Mouse (Mus musculus): ENCODE results near the gene Morc2a. TPM values are rescaled to one million over a fixed set of nuclear protein-coding genes. Genes with fewer than 3 reads are reported as not detected.
A peak's percentile ranks its signal among the peaks of the same experiment; 100 is the strongest.

Gene Morc2a
- polyA plus RNA-seq, 1 experiment from 2014 or later = 24.8 TPM

GRCm38 (mm10) chr11:3686885-3687284 is 37.9 kb downstream of the Morc2a start:
- DNase-seq (ENCODE audit: low spot score) = no peak
- no peak overlapping the region for H3K9ac ChIP-seq (ENCODE audit: low read length)
- ATAC-seq (replicated peaks; ENCODE audit: low FRiP score, low TSS enrichment, low read depth) = no peak
- H3K27me3 ChIP-seq (replicated peaks; ENCODE audit: control insufficient read depth, insufficient read depth, low read length) = no peaks in the 10 kb centered on the region
- 87% methylated on average over 2 of the region's 2 CpGs for WGBS
- no peak overlapping the region for H3K4me2 ChIP-seq (ENCODE audit: low read length)
- no peak overlapping the region for H3K27ac ChIP-seq (ENCODE audit: low read depth)
- no peaks in the 10 kb centered on the region for H3K4me1 ChIP-seq (replicated peaks; ENCODE audit: control insufficient read depth, insufficient read depth, low read length)
- H3K9me3 ChIP-seq (ENCODE audit: control insufficient read depth, low read length) = no peaks in the 10 kb centered on the region
- H3K36me3 ChIP-seq (ENCODE audit: control insufficient read depth, insufficient read depth, low read length) = peaks cover 95% of the 10 kb centered on the region
- no peak overlapping the region for H3K4me3 ChIP-seq (ENCODE audit: low read depth, low read length)

GRCm38 (mm10) chr11:3691746-3692145 is 42.8 kb downstream of the Morc2a start:
- 85% methylated on average over 2 of the region's 2 CpGs for WGBS
- no peak for DNase-seq (ENCODE audit: low spot score)
- Histone ChIP-seq H3K4me2 (ENCODE audit: low read length) (no peak overlapping the region), H3K4me3 (ENCODE audit: low read depth, low read length) (no peak overlapping the region), H3K27me3 (replicated peaks; ENCODE audit: control insufficient read depth, insufficient read depth, low read length) (no peaks in the 10 kb centered on the region), H3K36me3 (ENCODE audit: control insufficient read depth, insufficient read depth, low read length) (peaks cover 53% of the 10 kb centered on the region), H3K4me1 (replicated peaks; ENCODE audit: control insufficient read depth, insufficient read depth, low read length) (no peaks in the 10 kb centered on the region), H3K9ac (ENCODE audit: low read length) (no peak overlapping the region), H3K27ac (ENCODE audit: low read depth) (no peak overlapping the region), H3K9me3 (ENCODE audit: control insufficient read depth, low read length) (no peaks in the 10 kb centered on the region)
- ATAC-seq (replicated peaks; ENCODE audit: low FRiP score, low TSS enrichment, low read depth) = no peak

GRCm38 (mm10) chr11:3696086-3696616 is 47.2 kb downstream of the Morc2a start:
- H3K4me3 ChIP-seq (ENCODE audit: low read depth, low read length) = no peak overlapping the region
- H3K36me3 ChIP-seq (ENCODE audit: control insufficient read depth, insufficient read depth, low read length) = peaks cover 10% of the 10 kb centered on the region
- no peaks in the 10 kb centered on the region for H3K4me1 ChIP-seq (replicated peaks; ENCODE audit: control insufficient read depth, insufficient read depth, low read length)
- no peak overlapping the region for H3K9ac ChIP-seq (ENCODE audit: low read length)
- H3K9me3 ChIP-seq (ENCODE audit: control insufficient read depth, low read length) = no peaks in the 10 kb centered on the region
- DNase-seq (ENCODE audit: low spot score) (no peak), ATAC-seq (replicated peaks; ENCODE audit: low FRiP score, low TSS enrichment, low read depth) (no peak)
- 83% methylated on average over 5 of the region's 5 CpGs for WGBS
- no peaks in the 10 kb centered on the region for H3K27me3 ChIP-seq (replicated peaks; ENCODE audit: control insufficient read depth, insufficient read depth, low read length)
- no peak overlapping the region for H3K27ac ChIP-seq (ENCODE audit: low read depth)
- H3K4me2 ChIP-seq (ENCODE audit: low read length) = no peak overlapping the region

GRCm38 (mm10) chr11:3697441-3697840 is 48.5 kb downstream of the Morc2a start:
- Histone ChIP-seq H3K4me1 (replicated peaks; ENCODE audit: control insufficient read depth, insufficient read depth, low read length) (no peaks in the 10 kb centered on the region), H3K36me3 (ENCODE audit: control insufficient read depth, insufficient read depth, low read length) (peaks cover 4% of the 10 kb centered on the region; the same call in 1 of the 2 replicates), H3K4me2 (ENCODE audit: low read length) (no peak overlapping the region), H3K27me3 (replicated peaks; ENCODE audit: control insufficient read depth, insufficient read depth, low read length) (no peaks in the 10 kb centered on the region), H3K4me3 (ENCODE audit: low read depth, low read length) (no peak overlapping the region), H3K27ac (ENCODE audit: low read depth) (no peak overlapping the region), H3K9me3 (ENCODE audit: control insufficient read depth, low read length) (no peaks in the 10 kb centered on the region), H3K9ac (ENCODE audit: low read length) (no peak overlapping the region)
- WGBS = 93% methylated on average over 3 of the region's 3 CpGs
- DNase-seq (ENCODE audit: low spot score) (no peak), ATAC-seq (replicated peaks; ENCODE audit: low FRiP score, low TSS enrichment, low read depth) (no peak)

GRCm38 (mm10) chr11:3703089-3703992 is 54.4 kb downstream of the Morc2a start:
- H3K27me3 ChIP-seq (replicated peaks; ENCODE audit: control insufficient read depth, insufficient read depth, low read length) = peaks cover 3% of the 10 kb centered on the region; the same call in 1 of the 2 replicates
- H3K9me3 ChIP-seq (ENCODE audit: control insufficient read depth, low read length) = no peaks in the 10 kb centered on the region
- H3K4me3 ChIP-seq (ENCODE audit: low read depth, low read length) = no peak overlapping the region
- H3K27ac ChIP-seq (ENCODE audit: low read depth) = no peak overlapping the region
- DNase-seq (ENCODE audit: low spot score) = no peak
- no peak overlapping the region for H3K9ac ChIP-seq (ENCODE audit: low read length)
- H3K4me2 ChIP-seq (ENCODE audit: low read length) = no peak overlapping the region
- no peaks in the 10 kb centered on the region for H3K4me1 ChIP-seq (replicated peaks; ENCODE audit: control insufficient read depth, insufficient read depth, low read length)
- no peaks in the 10 kb centered on the region for H3K36me3 ChIP-seq (ENCODE audit: control insufficient read depth, insufficient read depth, low read length)
- 61% methylated on average over 7 of the region's 7 CpGs for WGBS
- peak; percentile 8; the same call in 1 of the 2 replicates for ATAC-seq (replicated peaks; ENCODE audit: low FRiP score, low TSS enrichment, low read depth)

GRCm38 (mm10) chr11:3704404-3704803 is 55.4 kb downstream of the Morc2a start:
- no peak overlapping the region for H3K9ac ChIP-seq (ENCODE audit: low read length)
- H3K36me3 ChIP-seq (ENCODE audit: control insufficient read depth, insufficient read depth, low read length) = no peaks in the 10 kb centered on the region
- no peak overlapping the region for H3K4me2 ChIP-seq (ENCODE audit: low read length)
- no peak overlapping the region for H3K27ac ChIP-seq (ENCODE audit: low read depth)
- WGBS = 78% methylated on average over 8 of the region's 8 CpGs
- H3K4me1 ChIP-seq (replicated peaks; ENCODE audit: control insufficient read depth, insufficient read depth, low read length) = no peaks in the 10 kb centered on the region
- peaks cover 3% of the 10 kb centered on the region; the same call in 1 of the 2 replicates for H3K27me3 ChIP-seq (replicated peaks; ENCODE audit: control insufficient read depth, insufficient read depth, low read length)
- ATAC-seq (replicated peaks; ENCODE audit: low FRiP score, low TSS enrichment, low read depth) (no peak), DNase-seq (ENCODE audit: low spot score) (no peak)
- H3K9me3 ChIP-seq (ENCODE audit: control insufficient read depth, low read length) = no peaks in the 10 kb centered on the region
- no peak overlapping the region for H3K4me3 ChIP-seq (ENCODE audit: low read depth, low read length)

- Histone ChIP-seq H3K9me3 (ENCODE audit: control insufficient read depth, low read length) (no peaks in the 10 kb centered on the region), H3K27me3 (replicated peaks; ENCODE audit: control insufficient read depth, insufficient read depth, low read length) (peaks cover 3% of the 10 kb centered on the region; the same call in 1 of the 2 replicates), H3K4me3 (ENCODE audit: low read depth, low read length) (no peak overlapping the region), H3K36me3 (ENCODE audit: control insufficient read depth, insufficient read depth, low read length) (no peaks in the 10 kb centered on the region), H3K4me2 (ENCODE audit: low read length) (no peak overlapping the region), H3K9ac (ENCODE audit: low read length) (no peak overlapping the region), H3K27ac (ENCODE audit: low read depth) (no peak overlapping the region), H3K4me1 (replicated peaks; ENCODE audit: control insufficient read depth, insufficient read depth, low read length) (no peaks in the 10 kb centered on the region)
- ATAC-seq (replicated peaks; ENCODE audit: low FRiP score, low TSS enrichment, low read depth) = no peak
- 81% methylated on average over 8 of the region's 8 CpGs for WGBS
- DNase-seq (ENCODE audit: low spot score) = no peak
These were observed 58.1 kb downstream of the Morc2a start for GRCm38 (mm10) chr11:3707057-3707456.

- peaks cover 3% of the 10 kb centered on the region; the same call in 1 of the 2 replicates for H3K27me3 ChIP-seq (replicated peaks; ENCODE audit: control insufficient read depth, insufficient read depth, low read length)
- ATAC-seq (replicated peaks; ENCODE audit: low FRiP score, low TSS enrichment, low read depth) = no peak
- no peak overlapping the region for H3K4me2 ChIP-seq (ENCODE audit: low read length)
- H3K27ac ChIP-seq (ENCODE audit: low read depth) = no peak overlapping the region
- H3K4me1 ChIP-seq (replicated peaks; ENCODE audit: control insufficient read depth, insufficient read depth, low read length) = no peaks in the 10 kb centered on the region
- no peak for DNase-seq (ENCODE audit: low spot score)
- H3K9me3 ChIP-seq (ENCODE audit: control insufficient read depth, low read length) = no peaks in the 10 kb centered on the region
- 75% methylated on average over 14 of the region's 14 CpGs for WGBS
- H3K9ac ChIP-seq (ENCODE audit: low read length) = no peak overlapping the region
- H3K36me3 ChIP-seq (ENCODE audit: control insufficient read depth, insufficient read depth, low read length) = no peaks in the 10 kb centered on the region
- no peak overlapping the region for H3K4me3 ChIP-seq (ENCODE audit: low read depth, low read length)
These were observed 61.2 kb downstream of the Morc2a start for GRCm38 (mm10) chr11:3710203-3710602.
